Mouse (Mus musculus): ENCODE measurements around the gene Fbxw21.

GRCm38 (mm10) chr9:109161941-109162340 is at the start of gene Fbxw21:
- TF ChIP-seq ZNF384 (IDR thresholded peaks at IDR 0.05; ENCODE audit: low read depth, low read length) (no peak), ZC3H11A (IDR thresholded peaks at IDR 0.05; ENCODE audit: borderline replicate concordance, low read depth, low read length) (no peak), HCFC1 (IDR thresholded peaks at IDR 0.05; ENCODE audit: borderline replicate concordance, insufficient read depth, low read length) (no peak), MAFK (IDR thresholded peaks at IDR 0.05; ENCODE audit: insufficient read depth, low read depth, low read length) (no peak), CHD2 (IDR thresholded peaks at IDR 0.05; ENCODE audit: low read depth, low read length) (no peak)

Data from ES-E14 (cell line).